Mouse (Mus musculus) embryonic facial prominence, embryonic 14.5 days (tissue): ENCODE data around the gene Inpp4b. TPM values are rescaled to one million over a fixed set of nuclear protein-coding genes. Genes with fewer than 3 reads are reported as not detected.

ENCODE experiments used
- ATAC-seq: fragments of 200-750 bp; cut with Nextera tagmentation; 2 replicates; pipeline ENCODE4 v1.8.0; 2017; ENCODE audit warnings: low read depth, moderate number of reproducible peaks, moderate TSS enrichment
- DNase-seq: peaks from one replicate; pipeline ENCODE4 v3.0.0-alpha.2; 2015; ENCODE audit warnings: low spot score
- H3K27ac ChIP-seq: fragments of 300-500 bp; sonication (generic); replicated peaks from 2 replicates; pipeline ENCODE4 v1.5.1; 2014; ENCODE audit warnings: low read depth, mild to moderate bottlenecking, low read length, moderate library complexity
- H3K27me3 ChIP-seq: fragments of 300-500 bp; sonication (generic); replicated peaks from 2 replicates; pipeline ENCODE4 v1.6.1; 2014; ENCODE audit warnings: low read length; ENCODE audit not compliant: control insufficient read depth, insufficient read depth
- H3K36me3 ChIP-seq: fragments of 300-500 bp; sonication (generic); 2 replicates; pipeline ENCODE4 v1.6.1; 2014; ENCODE audit warnings: low read length, mixed read lengths; ENCODE audit not compliant: control insufficient read depth, insufficient read depth
- H3K4me1 ChIP-seq: fragments of 300-500 bp; sonication (generic); 2 replicates; pipeline ENCODE4 v1.6.1; 2014; ENCODE audit warnings: antibody characterized with exemption, low read length; ENCODE audit not compliant: control insufficient read depth, insufficient read depth
- H3K4me2 ChIP-seq: fragments of 300-500 bp; sonication (generic); 2 replicates; pipeline ENCODE4 v1.6.1; 2014; ENCODE audit warnings: low read depth, mild to moderate bottlenecking, low read length, moderate library complexity, mixed read lengths
- H3K4me3 ChIP-seq: fragments of 300-500 bp; sonication (generic); 2 replicates; pipeline ENCODE4 v1.5.1; 2014; ENCODE audit warnings: low read depth, mild to moderate bottlenecking, low read length
- H3K9ac ChIP-seq: fragments of 300-500 bp; sonication (generic); 2 replicates; pipeline ENCODE4 v1.6.1; 2014; ENCODE audit warnings: low read depth, mild to moderate bottlenecking, low read length, moderate library complexity, mixed read lengths
- H3K9me3 ChIP-seq: fragments of 300-500 bp; sonication (generic); 2 replicates; pipeline ENCODE4 v1.6.1; 2016; ENCODE audit warnings: low read length; ENCODE audit not compliant: control insufficient read depth
- WGBS: fragments of 180-500 bp; shearing (Covaris S2); extraction: QIAGEN DNeasy Blood & Tissue Kit; methylation state at CpG from one replicate; pipeline ENCODE4 v1.1.7; 2014; 5-methylcytosine and 5-hydroxymethylcytosine counted together
- polyA plus RNA-seq: library from polyadenylated mRNA; unstranded; fragments of >200 nt; fragmentation: Nextera tagmentation; extraction: Ambion mirVana; gene quantifications from 2 replicates; pipeline ENCODE4 v1.2.1, GENCODE M21; 2014

Gene Inpp4b
- polyA plus RNA-seq, 1 experiment from 2014 or later: 14.9 TPM

DNA sequence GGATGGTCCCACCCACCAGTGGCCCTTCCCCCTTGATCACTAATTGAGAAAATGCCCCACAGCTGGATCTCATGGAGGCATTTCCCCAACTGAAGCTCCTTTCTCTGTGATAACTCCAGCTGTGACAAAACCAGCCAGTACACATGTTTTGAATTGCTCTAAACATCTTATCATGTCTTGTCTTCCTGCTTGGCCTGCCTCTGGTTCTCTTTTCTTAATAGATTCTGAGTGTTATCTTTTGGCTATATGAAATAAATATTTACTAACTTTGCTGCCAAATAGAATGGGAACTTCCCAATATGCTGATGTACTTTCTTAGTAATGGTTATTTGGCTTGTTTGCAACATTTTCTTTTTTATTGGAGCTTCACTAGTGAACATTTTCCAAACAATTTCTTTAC, 389.0 kb downstream of the Inpp4b start:
- Histone ChIP-seq H3K4me3 (no peak overlapping the region), H3K36me3 (no peaks in the 10 kb centered on the region), H3K4me1 (no peaks in the 10 kb centered on the region), H3K9ac (no peak overlapping the region), H3K27me3 (no peaks in the 10 kb centered on the region), H3K9me3 (no peaks in the 10 kb centered on the region), H3K27ac (no peak overlapping the region), H3K4me2 (no peak overlapping the region)
- no peak for ATAC-seq
- no peak for DNase-seq

GRCm38 (mm10) chr8:81735655-81736054, 393.3 kb downstream of the Inpp4b start:
- Histone ChIP-seq H3K36me3 (no peaks in the 10 kb centered on the region), H3K4me1 (no peaks in the 10 kb centered on the region), H3K9me3 (no peaks in the 10 kb centered on the region), H3K4me3 (no peak overlapping the region), H3K27ac (no peak overlapping the region), H3K9ac (no peak overlapping the region), H3K27me3 (no peaks in the 10 kb centered on the region), H3K4me2 (no peak overlapping the region)
- DNase-seq: no peak
- no peak for ATAC-seq
- 91% methylated on average over 2 of the region's 2 CpGs for WGBS

DNA sequence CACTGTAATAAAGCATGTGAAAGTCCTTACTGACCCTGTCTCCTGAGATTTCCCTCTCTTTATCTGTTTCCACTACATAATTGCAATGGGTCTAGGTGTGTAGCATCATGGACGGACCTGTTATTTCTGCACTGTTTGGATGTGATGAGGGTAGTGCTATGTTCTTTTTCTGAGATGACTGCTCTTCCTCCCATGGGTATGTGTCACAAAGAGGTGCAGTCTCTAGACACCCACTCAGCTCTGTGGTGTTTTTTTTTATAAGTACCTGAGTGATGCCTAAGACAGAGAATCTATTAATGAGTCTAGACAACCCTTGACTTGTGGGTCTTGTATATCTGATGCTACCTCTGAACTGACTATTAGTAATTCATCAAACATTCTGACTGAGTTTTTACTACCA, 393.7 kb downstream of the Inpp4b start:
- Histone ChIP-seq H3K9ac (no peak overlapping the region), H3K27ac (no peak overlapping the region), H3K36me3 (no peaks in the 10 kb centered on the region), H3K4me3 (no peak overlapping the region), H3K27me3 (no peaks in the 10 kb centered on the region), H3K4me2 (no peak overlapping the region), H3K4me1 (no peaks in the 10 kb centered on the region), H3K9me3 (no peaks in the 10 kb centered on the region)
- 77% methylated on average over 1 of the region's 1 CpGs for WGBS
- no peak for ATAC-seq
- no peak for DNase-seq

DNA sequence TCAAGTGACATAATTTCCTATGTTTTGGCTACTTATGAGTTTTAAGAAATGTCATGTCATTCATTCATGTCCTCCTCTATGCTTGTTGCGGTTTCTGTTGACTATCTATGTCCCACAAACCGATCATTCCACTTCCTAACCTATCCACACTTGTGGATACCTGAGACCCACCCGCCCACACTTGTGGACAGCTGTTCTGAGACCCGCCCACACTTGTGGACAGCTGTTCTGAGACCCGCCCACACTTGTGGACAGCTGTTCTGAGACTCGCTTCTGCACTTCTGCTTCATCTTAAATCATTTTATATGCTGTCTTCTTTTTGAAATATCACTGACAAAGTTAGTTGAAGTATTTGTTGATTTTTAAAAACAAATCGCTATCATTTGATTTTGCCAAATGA, 400.2 kb downstream of the Inpp4b start:
- Histone ChIP-seq H3K27me3 (no peaks in the 10 kb centered on the region), H3K9me3 (no peaks in the 10 kb centered on the region), H3K27ac (no peak overlapping the region), H3K4me1 (no peaks in the 10 kb centered on the region), H3K4me2 (no peak overlapping the region), H3K9ac (no peak overlapping the region), H3K36me3 (no peaks in the 10 kb centered on the region), H3K4me3 (no peak overlapping the region)
- ATAC-seq (no peak), DNase-seq (peak; percentile 14)
- 80% methylated on average over 7 of the region's 7 CpGs for WGBS

- Histone ChIP-seq H3K9ac (no peak overlapping the region), H3K4me3 (no peak overlapping the region), H3K36me3 (no peaks in the 10 kb centered on the region), H3K4me1 (no peaks in the 10 kb centered on the region), H3K9me3 (no peaks in the 10 kb centered on the region), H3K4me2 (no peak overlapping the region), H3K27ac (no peak overlapping the region), H3K27me3 (no peaks in the 10 kb centered on the region)
- DNase-seq: no peak
- no peak for ATAC-seq
- WGBS: 61% methylated on average over 3 of the region's 3 CpGs
Observed at GRCm38 (mm10) chr8:81743040-81743439, 400.7 kb downstream of the Inpp4b start.

DNA sequence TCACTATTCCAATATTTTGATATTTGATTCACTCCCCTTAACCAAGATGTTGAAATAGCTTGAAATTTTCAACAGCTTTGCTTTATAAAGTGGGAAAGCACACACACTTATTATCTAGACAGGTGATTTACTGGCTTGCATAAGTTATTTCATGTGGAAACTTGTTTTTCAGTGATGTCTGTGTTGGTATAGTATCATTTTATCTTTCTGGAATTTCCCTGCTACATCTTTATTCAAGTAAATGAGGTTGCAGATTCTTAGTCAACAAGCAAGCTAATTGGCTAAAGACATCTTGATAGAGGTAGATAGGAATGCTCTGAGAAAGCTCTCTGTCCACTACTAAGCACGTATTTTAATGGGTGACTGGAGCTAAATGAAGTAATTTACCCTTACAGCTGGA, 403.1 kb downstream of the Inpp4b start:
- no peak for ATAC-seq
- WGBS: 60% methylated on average over 1 of the region's 1 CpGs

DNA sequence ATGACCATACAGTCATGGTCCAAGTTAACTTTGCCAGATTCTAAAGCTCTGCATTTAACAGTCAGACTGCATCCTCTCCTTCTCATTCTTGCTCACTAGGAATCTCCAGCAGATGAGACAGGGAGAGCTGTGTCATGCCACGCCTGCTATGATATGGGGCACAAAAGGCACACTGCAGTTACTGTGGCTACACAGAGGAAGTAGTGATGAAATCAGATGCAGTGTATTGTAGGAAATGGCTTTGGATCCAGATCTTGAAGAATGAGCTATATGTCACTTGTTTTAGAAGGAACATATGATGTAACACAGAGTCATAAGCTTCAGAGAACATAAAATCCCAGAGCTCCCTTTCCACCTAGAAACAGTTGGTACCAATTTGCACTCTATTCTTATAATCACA, 408.8 kb downstream of the Inpp4b start:
- no peaks in the 10 kb centered on the region for H3K9me3 ChIP-seq
- no peak for ATAC-seq
- H3K27me3 ChIP-seq: no peaks in the 10 kb centered on the region
- WGBS: 74% methylated on average over 1 of the region's 1 CpGs
- H3K9ac ChIP-seq: no peak overlapping the region
- no peak overlapping the region for H3K4me2 ChIP-seq
- DNase-seq: no peak
- no peaks in the 10 kb centered on the region for H3K4me1 ChIP-seq
- H3K4me3 ChIP-seq: no peak overlapping the region
- no peaks in the 10 kb centered on the region for H3K36me3 ChIP-seq
- no peak overlapping the region for H3K27ac ChIP-seq

More for the DNA sequence above, 403.1 kb downstream of the Inpp4b start:
- no peak overlapping the region for H3K27ac ChIP-seq
- no peak overlapping the region for H3K9ac ChIP-seq
- no peak for DNase-seq
- no peaks in the 10 kb centered on the region for H3K36me3 ChIP-seq
- no peaks in the 10 kb centered on the region for H3K9me3 ChIP-seq
- no peak overlapping the region for H3K4me2 ChIP-seq
- H3K4me3 ChIP-seq: no peak overlapping the region
- H3K4me1 ChIP-seq: no peaks in the 10 kb centered on the region
- H3K27me3 ChIP-seq: no peaks in the 10 kb centered on the region

DNA sequence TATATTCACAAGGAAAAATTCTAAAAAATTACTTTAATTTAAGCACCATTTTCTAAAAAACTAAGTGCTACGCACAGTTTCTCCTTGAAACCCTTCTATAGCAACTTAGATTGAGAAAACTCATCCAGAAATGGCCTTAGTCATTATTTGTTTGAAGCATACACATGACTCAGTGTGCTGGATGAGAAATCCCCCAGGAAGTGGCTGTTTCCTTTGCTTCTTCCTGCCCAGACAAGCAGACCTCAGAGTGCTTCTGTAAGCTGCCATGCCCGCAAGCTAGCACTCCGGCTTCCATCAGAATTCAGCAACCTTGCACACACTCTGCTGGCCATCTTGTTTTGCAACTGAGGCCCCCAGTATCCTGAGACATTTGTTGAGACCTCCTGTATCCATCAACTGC, 414.3 kb downstream of the Inpp4b start:
- DNase-seq (peak; percentile 56), ATAC-seq (no peak)
- H3K4me2 ChIP-seq: no peak overlapping the region
- H3K4me1 ChIP-seq: peaks cover 4% of the 10 kb centered on the region; the same call in 1 of the 2 replicates
- no peaks in the 10 kb centered on the region for H3K27me3 ChIP-seq
- H3K4me3 ChIP-seq: no peak overlapping the region
- H3K27ac ChIP-seq: no peak overlapping the region
- WGBS: 65% methylated on average over 3 of the region's 3 CpGs
- H3K36me3 ChIP-seq: no peaks in the 10 kb centered on the region
- H3K9ac ChIP-seq: no peak overlapping the region
- no peaks in the 10 kb centered on the region for H3K9me3 ChIP-seq

DNA sequence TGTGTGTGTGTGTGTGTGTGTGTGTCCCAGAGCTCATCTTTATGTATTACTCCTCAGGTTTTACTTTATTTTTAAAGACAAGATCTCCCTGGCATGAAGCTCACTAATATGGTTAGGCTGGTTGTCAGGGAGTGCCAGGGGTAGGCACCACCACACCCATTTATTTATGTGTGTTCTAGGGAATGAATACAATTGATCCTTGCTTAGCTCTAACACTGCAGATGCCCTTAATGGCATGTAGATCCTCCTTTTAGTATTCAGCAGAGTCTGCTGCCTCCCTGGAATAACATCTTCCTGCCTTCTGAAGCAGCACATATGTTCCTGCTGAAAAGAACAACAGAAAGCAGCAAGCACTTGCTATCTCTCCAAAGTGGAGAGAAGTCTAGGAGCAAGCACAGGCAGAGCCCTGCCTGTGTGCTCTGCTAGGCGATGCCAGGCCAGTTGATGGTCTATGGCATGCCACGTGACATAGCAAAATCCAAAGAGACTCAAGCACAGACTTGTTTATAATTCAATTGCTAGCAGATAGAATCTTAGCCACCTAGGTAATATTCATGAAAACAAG, 415.3 kb downstream of the Inpp4b start:
- H3K4me3 ChIP-seq: no peak overlapping the region
- 77% methylated on average over 2 of the region's 2 CpGs for WGBS
- H3K4me1 ChIP-seq: peaks cover 4% of the 10 kb centered on the region; the same call in 1 of the 2 replicates
- H3K27me3 ChIP-seq: no peaks in the 10 kb centered on the region
- H3K4me2 ChIP-seq: no peak overlapping the region
- DNase-seq: peak; percentile 27
- no peak overlapping the region for H3K9ac ChIP-seq
- ATAC-seq: peak; percentile 37; the same call in 1 of the 2 replicates
- H3K36me3 ChIP-seq: no peaks in the 10 kb centered on the region
- H3K9me3 ChIP-seq: no peaks in the 10 kb centered on the region
- no peak overlapping the region for H3K27ac ChIP-seq
